In genomic region chr1:156616989-156617598, GRCm38 (mm10) we compare ENCODE assay signal across 9 mouse cellular contexts. TPM values are rescaled to one million over a fixed set of nuclear protein-coding genes. Genes with fewer than 3 reads are reported as not detected.
DNase-seq lines count a peak whose midpoint lies in the region; ATAC-seq and TF ChIP-seq lines count a peak whose summit lies in the region.
"Had no signal": no experiment of that assay in that cellular context is flagged by ENCODE, and none has a peak within 500 bp of the region (broad histone marks: within the 10 kb centered on the region; RNA-seq: fewer than 3 reads in every experiment).

No protein-coding gene starts in this region.

- H3K9ac ChIP-seq in limb, embryonic 13.5 days, result 0 out of 2 replicates have a peak overlapping the region, but pooled peaks have one; percentile 25
- H3K9ac ChIP-seq in heart, embryonic 14.5 days (ENCODE audit: low read length), result peak overlapping the region; percentile 57
- no peak overlapping the region for H3K9ac ChIP-seq in hindbrain, embryonic 14.5 days
- H3K9ac ChIP-seq: midbrain, embryonic 12.5 days had no signal

- H3K36me3 ChIP-seq in limb, embryonic 13.5 days, result peaks cover 1% of the 10 kb centered on the region; the same call in 1 of the 2 replicates
- H3K36me3 ChIP-seq in limb, embryonic 10.5 days, result 0 out of 2 replicates have a peak, but pooled peaks cover 4% of the 10 kb centered on the region
- peaks cover 1% of the 10 kb centered on the region; the same call in 1 of the 2 replicates for H3K36me3 ChIP-seq in heart, embryonic 14.5 days (ENCODE audit: control insufficient read depth, insufficient read depth, low read length)
- H3K36me3 ChIP-seq in hindbrain, embryonic 14.5 days (replicated peaks; ENCODE audit: control insufficient read depth, insufficient read depth), result no peaks in the 10 kb centered on the region
- H3K36me3 ChIP-seq: midbrain, embryonic 12.5 days had no signal

- 51% methylated on average over 12 of the region's 12 CpGs for WGBS in limb, embryonic 13.5 days
- WGBS in limb, embryonic 10.5 days, result 54% methylated on average over 12 of the region's 12 CpGs
- WGBS in heart, embryonic 14.5 days, result 42% methylated on average over 12 of the region's 12 CpGs
- 38% methylated on average over 12 of the region's 12 CpGs for WGBS in hindbrain, embryonic 14.5 days

- in situ Hi-C loops in Patski (cut with MboI; ENCODE audit: low pct_unique_long_range_greater_than_20kb), result no loop called here

- peaks cover 30% of the 10 kb centered on the region for H3K4me1 ChIP-seq in limb, embryonic 13.5 days
- peaks cover 39% of the 10 kb centered on the region for H3K4me1 ChIP-seq in limb, embryonic 10.5 days
- peaks cover 16 to 42% of the 10 kb centered on the region in 2 experiments for H3K4me1 ChIP-seq in heart, embryonic 14.5 days (ENCODE audit: control insufficient read depth in 2 of 2, insufficient read depth in 2 of 2, low read length in 2 of 2)
- peaks cover 26% of the 10 kb centered on the region; the same call in 1 of the 2 replicates for H3K4me1 ChIP-seq in hindbrain, embryonic 14.5 days (replicated peaks; ENCODE audit: control insufficient read depth, insufficient read depth, low read length)

- CTCF ChIA-PET in Patski (lab: Charles Lee), result interaction anchor here (1.2 to 1.8 kb wide), 2 partner anchors 11 to 14 kb away, joined by 4 read pairs; no protein-coding TSS in a partner anchor

- H3K27ac ChIP-seq in limb, embryonic 13.5 days, result no peak overlapping the region
- H3K27ac ChIP-seq in limb, embryonic 10.5 days, result no peak overlapping the region; the same call in 1 of the 2 replicates
- peak overlapping the region; percentile 68 to 90 for H3K27ac ChIP-seq in heart, embryonic 14.5 days (replicated peaks in 1 of 2; ENCODE audit: control insufficient read depth in 1 of 2, insufficient read depth in 1 of 2, low read depth in 2 of 2, low read length in 2 of 2)
- no peak overlapping the region for H3K27ac ChIP-seq in hindbrain, embryonic 14.5 days
- H3K27ac ChIP-seq: midbrain, embryonic 12.5 days had no signal

- DNase-seq in limb, embryonic 10.5 days (ENCODE audit: low spot score), result no peak
- DNase-seq in Patski (ENCODE audit: low read depth, low spot score), result no peak
- no peak for DNase-seq in cerebellum, postnatal 36 days
- DNase-seq in cerebellum, adult 8-10 months, result no peak
- DNase-seq in hindbrain, embryonic 14.5 days (ENCODE audit: low spot score), result no peak

- ATAC-seq in limb, embryonic 13.5 days (ENCODE audit: low FRiP score, low read depth), result no peak
- ATAC-seq in Patski, result peak; percentile 28
- ATAC-seq in heart, embryonic 14.5 days (ENCODE audit: insufficient number of reproducible peaks, insufficient read depth, low FRiP score, low read depth), result no peak
- 0 out of 2 replicates have a peak, but pooled peaks have one; percentile 23 for ATAC-seq in monocyte, adult 5-6 weeks (replicated peaks; ENCODE audit: insufficient number of reproducible peaks, low FRiP score, low TSS enrichment, poor library complexity, severe bottlenecking)
- no peak for ATAC-seq in hindbrain, embryonic 14.5 days (ENCODE audit: low FRiP score)

- H3K27me3 ChIP-seq in limb, embryonic 13.5 days, result no peaks in the 10 kb centered on the region
- H3K27me3 ChIP-seq in limb, embryonic 10.5 days (ENCODE audit: low read depth, poor library complexity, severe bottlenecking), result no peaks in the 10 kb centered on the region
- no peaks in the 10 kb centered on the region for H3K27me3 ChIP-seq in Patski
- H3K27me3 ChIP-seq in heart, embryonic 14.5 days (ENCODE audit: control insufficient read depth, insufficient read depth, low read length), result no peaks in the 10 kb centered on the region
- H3K27me3 ChIP-seq in hindbrain, embryonic 14.5 days (ENCODE audit: control insufficient read depth, insufficient read depth, low read length), result no peaks in the 10 kb centered on the region

- TF ChIP-seq CTCF in Patski (IDR thresholded peaks at IDR 0.05), result no peak

- H3K4me3 ChIP-seq in limb, embryonic 13.5 days, result no peak overlapping the region; the same call in 1 of the 2 replicates
- H3K4me3 ChIP-seq in limb, embryonic 10.5 days, result no peak overlapping the region
- peak overlapping the region; percentile 20 to 21 for H3K4me3 ChIP-seq in heart, embryonic 14.5 days (ENCODE audit: control insufficient read depth in 1 of 2, insufficient read depth in 1 of 2, low read depth in 1 of 2, low read length in 2 of 2)
- H3K4me3 ChIP-seq in hindbrain, embryonic 14.5 days (replicated peaks; ENCODE audit: low read length), result no peak overlapping the region
- H3K4me3 ChIP-seq: midbrain, embryonic 12.5 days had no signal

- POLR2A ChIA-PET in Patski (lab: Charles Lee), result no interaction called here

- H3K9me3 ChIP-seq in limb, embryonic 13.5 days, result no peaks in the 10 kb centered on the region
- H3K9me3 ChIP-seq in limb, embryonic 10.5 days (replicated peaks), result no peaks in the 10 kb centered on the region
- H3K9me3 ChIP-seq in heart, embryonic 14.5 days (ENCODE audit: control insufficient read depth, low read length), result no peaks in the 10 kb centered on the region
- H3K9me3 ChIP-seq in hindbrain, embryonic 14.5 days (ENCODE audit: control insufficient read depth, low read length), result no peaks in the 10 kb centered on the region
- H3K9me3 ChIP-seq: midbrain, embryonic 12.5 days had no signal

- peak overlapping the region; percentile 7; the same call in 1 of the 2 replicates for H3K4me2 ChIP-seq in limb, embryonic 13.5 days (replicated peaks)
- peak overlapping the region; percentile 48 for H3K4me2 ChIP-seq in heart, embryonic 14.5 days (ENCODE audit: low read length)
- H3K4me2 ChIP-seq in hindbrain, embryonic 14.5 days (replicated peaks), result no peak overlapping the region
- H3K4me2 ChIP-seq: midbrain, embryonic 12.5 days had no signal

RNA-seq across cellular contexts. Expression of gene Tor3a, which starts 57.1 kb away (rescaled TPM):
- 8.3 and 8.4 TPM in 2 replicates for polyA plus RNA-seq in limb, embryonic 13.5 days (2015; fragmentation: Nextera tagmentation; extraction: Ambion mirVana)
- 5.9 and 6.9 TPM in 2 replicates for polyA plus RNA-seq in limb, embryonic 10.5 days (2016; fragmentation: Nextera tagmentation; extraction: Ambion mirVana)
- 29.5 TPM for polyA plus RNA-seq in Patski (2021)
- polyA plus RNA-seq in heart, embryonic 14.5 days (2014; fragmentation: Nextera tagmentation; extraction: Ambion mirVana), result 6.8 and 8.4 TPM in 2 replicates
- total RNA-seq in monocyte, adult 5-6 weeks (2017), result 10.6 to 22.7 TPM (median 17.1 TPM) in 3 replicates
- 4.5 TPM in 2 replicates for polyA plus RNA-seq in hindbrain, embryonic 14.5 days (2014; fragmentation: Nextera tagmentation; extraction: Ambion mirVana)

RNA-seq across cellular contexts. Expression of gene Abl2, which starts 58.5 kb away (rescaled TPM):
- polyA plus RNA-seq in limb, embryonic 13.5 days (2015; fragmentation: Nextera tagmentation; extraction: Ambion mirVana), result 5.3 and 5.5 TPM in 2 replicates
- polyA plus RNA-seq in limb, embryonic 10.5 days (2016; fragmentation: Nextera tagmentation; extraction: Ambion mirVana), result 5.2 and 6.0 TPM in 2 replicates
- 21.7 TPM for polyA plus RNA-seq in Patski (2021)
- polyA plus RNA-seq in heart, embryonic 14.5 days (2014; fragmentation: Nextera tagmentation; extraction: Ambion mirVana), result 3.7 and 4.2 TPM in 2 replicates
- total RNA-seq in monocyte, adult 5-6 weeks (2017), result 17.1 to 22.4 TPM (median 18.6 TPM) in 3 replicates
- 8.1 and 9.2 TPM in 2 replicates for polyA plus RNA-seq in hindbrain, embryonic 14.5 days (2014; fragmentation: Nextera tagmentation; extraction: Ambion mirVana)

Comparison
In these comparisons a context has a peak if more than half of its experiments do, and no peak if none do; other contexts are left out.
1. ATAC-seq: peak in Patski (single experiment) and monocyte, adult 5-6 weeks (single experiment); none in limb, embryonic 13.5 days (single experiment), heart, embryonic 14.5 days (single experiment) and hindbrain, embryonic 14.5 days (single experiment).
2. H3K27ac ChIP-seq: peak in heart, embryonic 14.5 days (2 of 2); none in limb, embryonic 13.5 days (single experiment), limb, embryonic 10.5 days (single experiment) and hindbrain, embryonic 14.5 days (single experiment).
3. H3K4me3 ChIP-seq: peak in heart, embryonic 14.5 days (2 of 2); none in limb, embryonic 13.5 days (single experiment), limb, embryonic 10.5 days (single experiment) and hindbrain, embryonic 14.5 days (single experiment).